Mouse (Mus musculus): Measurements from ENCODE around the gene Foxn3.

Gene Foxn3

GRCm38 (mm10) chr12:99466426-99466825 is 97.0 kb downstream of the Foxn3 start:
- no peak for DNase-seq (ENCODE audit: low spot score in 2 of 2)

GRCm38 (mm10) chr12:99464291-99464690 is 99.1 kb downstream of the Foxn3 start:
- no peak for DNase-seq (ENCODE audit: low spot score in 2 of 2)

- no peak for DNase-seq (ENCODE audit: low spot score in 2 of 2)
Measured at GRCm38 (mm10) chr12:99462846-99463245, 100.5 kb downstream of the Foxn3 start.

GRCm38 (mm10) chr12:99462302-99462701 is 101.1 kb downstream of the Foxn3 start:
- no peak for DNase-seq (ENCODE audit: low spot score in 2 of 2)

- no peak for DNase-seq (ENCODE audit: low spot score in 2 of 2)
Measured at GRCm38 (mm10) chr12:99457521-99458205, 105.7 kb downstream of the Foxn3 start.

- no peak for DNase-seq (ENCODE audit: low spot score in 2 of 2)
Measured at GRCm38 (mm10) chr12:99455580-99455979, 107.8 kb downstream of the Foxn3 start.

- DNase-seq (ENCODE audit: low spot score in 2 of 2), result no peak
Measured at GRCm38 (mm10) chr12:99454394-99454793, 109.0 kb downstream of the Foxn3 start.

GRCm38 (mm10) chr12:99453797-99454196 is 109.6 kb downstream of the Foxn3 start:
- no peak for DNase-seq (ENCODE audit: low spot score in 2 of 2)

- no peak for DNase-seq (ENCODE audit: low spot score in 2 of 2)
Measured at GRCm38 (mm10) chr12:99450076-99450475, 113.3 kb downstream of the Foxn3 start.

GRCm38 (mm10) chr12:99447791-99448190 is 115.6 kb downstream of the Foxn3 start:
- DNase-seq (ENCODE audit: low spot score in 2 of 2), result no peak

- DNase-seq (ENCODE audit: low spot score in 2 of 2), result no peak
Measured at GRCm38 (mm10) chr12:99445018-99445674, 118.2 kb downstream of the Foxn3 start.

- DNase-seq (ENCODE audit: low spot score in 2 of 2), result no peak
Measured at GRCm38 (mm10) chr12:99442819-99443218, 120.6 kb downstream of the Foxn3 start.

- no peak for DNase-seq (ENCODE audit: low spot score in 2 of 2)
Measured at GRCm38 (mm10) chr12:99440953-99441352, 122.4 kb downstream of the Foxn3 start.

- DNase-seq (ENCODE audit: low spot score in 2 of 2), result no peak
Measured at GRCm38 (mm10) chr12:99440022-99440421, 123.4 kb downstream of the Foxn3 start.

- DNase-seq (ENCODE audit: low spot score in 2 of 2), result no peak
Measured at GRCm38 (mm10) chr12:99435189-99435588, 128.2 kb downstream of the Foxn3 start.

- no peak for DNase-seq (ENCODE audit: low spot score in 2 of 2)
Measured at GRCm38 (mm10) chr12:99433402-99433801, 130.0 kb downstream of the Foxn3 start.

- no peak for DNase-seq (ENCODE audit: low spot score in 2 of 2)
Measured at GRCm38 (mm10) chr12:99431541-99431940, 131.8 kb downstream of the Foxn3 start.

- DNase-seq (ENCODE audit: low spot score in 2 of 2), result no peak
Measured at GRCm38 (mm10) chr12:99430992-99431391, 132.4 kb downstream of the Foxn3 start.

GRCm38 (mm10) chr12:99429101-99429500 is 134.3 kb downstream of the Foxn3 start:
- DNase-seq (ENCODE audit: low spot score in 2 of 2), result no peak

GRCm38 (mm10) chr12:99426207-99426916 is 137.0 kb downstream of the Foxn3 start:
- no peak for DNase-seq (ENCODE audit: low spot score in 2 of 2)

GRCm38 (mm10) chr12:99419396-99419760 is 144.0 kb downstream of the Foxn3 start:
- DNase-seq (ENCODE audit: low spot score in 2 of 2), result no peak

- no peak for DNase-seq (ENCODE audit: low spot score in 2 of 2)
Measured at GRCm38 (mm10) chr12:99418476-99419395, 144.6 kb downstream of the Foxn3 start.

Data from frontal cortex, postnatal 25 days (tissue).